Mouse (Mus musculus) embryo, embryonic 11 days (tissue): ENCODE results near the gene Pwwp2b.

Source experiments
- DNase-seq: peaks from one replicate; pipeline ENCODE4 v3.0.0-alpha.2; 2015

Pwwp2b gene

GRCm38 (mm10) chr7:139224725-139225124, 23.6 kb upstream of the Pwwp2b start:
- DNase-seq = no peak

- DNase-seq = no peak
These were observed 21.9 kb upstream of the Pwwp2b start for GRCm38 (mm10) chr7:139226416-139226815.

- DNase-seq = no peak
These were observed 19.7 kb upstream of the Pwwp2b start for GRCm38 (mm10) chr7:139228447-139229171.

- DNase-seq = no peak
These were observed 18.4 kb upstream of the Pwwp2b start for GRCm38 (mm10) chr7:139229837-139230236.

- DNase-seq = no peak
These were observed 18.0 kb upstream of the Pwwp2b start for GRCm38 (mm10) chr7:139230241-139230640.

- DNase-seq = peak; percentile 89
These were observed 14.6 kb upstream of the Pwwp2b start for GRCm38 (mm10) chr7:139233714-139234113.

GRCm38 (mm10) chr7:139234426-139235188, 13.7 kb upstream of the Pwwp2b start:
- peak; percentile 80 for DNase-seq

GRCm38 (mm10) chr7:139235651-139236358, 12.5 kb upstream of the Pwwp2b start:
- peak; percentile 20 for DNase-seq

GRCm38 (mm10) chr7:139239432-139239831, 8.8 kb upstream of the Pwwp2b start:
- no peak for DNase-seq

GRCm38 (mm10) chr7:139246086-139246485, 2.2 kb upstream of the Pwwp2b start:
- no peak for DNase-seq

- DNase-seq = peak; percentile 60
These were observed 1.1 kb upstream of the Pwwp2b start for GRCm38 (mm10) chr7:139246931-139247880.

GRCm38 (mm10) chr7:139248615-139249405, 528 bp downstream of the Pwwp2b start:
- DNase-seq = peak; percentile 33

- DNase-seq = no peak
These were observed 1.3 kb downstream of the Pwwp2b start for GRCm38 (mm10) chr7:139249406-139250210.

- peak; percentile 21 for DNase-seq
These were observed 3.6 kb downstream of the Pwwp2b start for GRCm38 (mm10) chr7:139251881-139252301.

GRCm38 (mm10) chr7:139252566-139252965, 4.3 kb downstream of the Pwwp2b start:
- DNase-seq = no peak

GRCm38 (mm10) chr7:139252986-139253385, 4.7 kb downstream of the Pwwp2b start:
- DNase-seq = no peak

- no peak for DNase-seq
These were observed 5.2 kb downstream of the Pwwp2b start for GRCm38 (mm10) chr7:139253462-139253861.

GRCm38 (mm10) chr7:139254626-139255025, 6.3 kb downstream of the Pwwp2b start:
- DNase-seq = no peak

GRCm38 (mm10) chr7:139257752-139258542, 9.7 kb downstream of the Pwwp2b start:
- DNase-seq = no peak

- DNase-seq = no peak
These were observed 16.1 kb downstream of the Pwwp2b start for GRCm38 (mm10) chr7:139264337-139264736.
